10 mouse cellular contexts compared by ENCODE assay signal in the genomic region with DNA sequence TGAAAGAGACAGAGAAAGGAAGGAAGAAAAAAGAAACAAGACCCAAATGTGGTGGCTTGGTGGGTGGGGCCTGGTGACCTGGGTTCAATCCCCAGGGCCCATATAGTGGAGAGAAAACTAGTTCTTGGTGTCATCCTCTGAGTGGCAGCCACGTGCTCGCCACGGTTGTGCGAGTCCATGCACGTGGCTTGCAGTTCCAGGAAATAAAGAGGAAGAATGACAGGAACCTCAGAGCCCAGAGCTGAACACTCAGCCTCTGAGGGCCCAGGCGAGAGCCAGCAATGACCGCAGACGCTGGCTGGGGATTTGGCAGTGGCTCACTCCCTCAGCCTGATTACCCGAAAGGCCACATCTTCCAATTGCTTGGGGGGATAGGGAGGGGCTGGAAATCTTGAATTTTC. TPM values are rescaled to one million over a fixed set of nuclear protein-coding genes. Genes with fewer than 3 reads are reported as not detected.
DNase-seq lines count a peak whose midpoint lies in the region; ATAC-seq and TF ChIP-seq lines count a peak whose summit lies in the region.
"Had no signal": no experiment of that assay in that cellular context is flagged by ENCODE, and none has a peak within 500 bp of the region (broad histone marks: within the 10 kb centered on the region; RNA-seq: fewer than 3 reads in every experiment).

No protein-coding gene starts in this region.

- no peaks in the 10 kb centered on the region for H3K9me3 ChIP-seq in heart, postnatal 0 days (replicated peaks; ENCODE audit: control insufficient read depth, low read length)
- H3K9me3 ChIP-seq: heart, embryonic 15.5 days had no signal

- H3K27me3 ChIP-seq in heart, postnatal 0 days (ENCODE audit: control insufficient read depth, insufficient read depth, low read length): no peaks in the 10 kb centered on the region
- H3K27me3 ChIP-seq: heart, embryonic 15.5 days had no signal

- no peak for TF ChIP-seq CTCF in gastrocnemius, adult 2 months (IDR thresholded peaks at IDR 0.05)
- TF ChIP-seq CTCF in heart, postnatal 0 days (IDR thresholded peaks at IDR 0.05; ENCODE audit: low read depth): no peak

- H3K27ac ChIP-seq in gastrocnemius, adult 2 months: peak overlapping the region; percentile 40
- no peak overlapping the region for H3K27ac ChIP-seq in heart, postnatal 0 days (ENCODE audit: low read depth)
- H3K27ac ChIP-seq: heart, embryonic 15.5 days had no signal

- DNase-seq in gastrocnemius, adult 2 months: peak; percentile 61
- DNase-seq in gastrocnemius, adult 18-20 months (ENCODE audit: low spot score): no peak
- DNase-seq in lung, postnatal 36 days: peak; percentile 44
- no peak for DNase-seq in lung, postnatal 25 days (ENCODE audit: low spot score)
- DNase-seq in heart, postnatal 0 days (ENCODE audit: low spot score): peak; percentile 30
- DNase-seq in urinary bladder, postnatal 14 days (ENCODE audit: low spot score): peak; percentile 18
- DNase-seq in embryo, embryonic 10.5 days (ENCODE audit: low spot score): no peak
- DNase-seq in thymus, postnatal 10 days (ENCODE audit: low spot score in 2 of 2): no peak

- intact Hi-C loops in gastrocnemius, adult 2 months (cut with DNase I): no loop called here

- no peak overlapping the region for H3K4me2 ChIP-seq in heart, postnatal 0 days (ENCODE audit: low read depth, low read length)
- H3K4me2 ChIP-seq: heart, embryonic 15.5 days had no signal

- H3K4me3 ChIP-seq in gastrocnemius, adult 2 months: no peak overlapping the region
- H3K4me3 ChIP-seq in heart, postnatal 0 days (ENCODE audit: low read depth, low read length): no peak overlapping the region
- H3K4me3 ChIP-seq: heart, embryonic 15.5 days; megakaryocyte, embryonic 14.5 days had no signal

- ATAC-seq in heart, postnatal 0 days (ENCODE audit: insufficient read depth, low read depth): peak; percentile 22; the same call in 1 of the 2 replicates

- TF ChIP-seq EP300 in heart, postnatal 0 days (IDR thresholded peaks at IDR 0.05; ENCODE audit: low read depth): no peak

- 54% methylated on average over 9 of the region's 9 CpGs for WGBS in heart, postnatal 0 days

- peaks cover 12% of the 10 kb centered on the region; the same call in 1 of the 2 replicates for H3K4me1 ChIP-seq in heart, postnatal 0 days (ENCODE audit: control insufficient read depth, insufficient read depth)

- H3K36me3 ChIP-seq in heart, postnatal 0 days (replicated peaks; ENCODE audit: control insufficient read depth, insufficient read depth, low read length): no peaks in the 10 kb centered on the region
- H3K36me3 ChIP-seq: heart, embryonic 15.5 days had no signal

- no peak overlapping the region for H3K9ac ChIP-seq in heart, postnatal 0 days (replicated peaks; ENCODE audit: low read depth, low read length)
- H3K9ac ChIP-seq: heart, embryonic 15.5 days had no signal

RNA-seq across cellular contexts. Expression of a gene that starts 30.7 kb away (rescaled TPM):
- total RNA-seq in gastrocnemius, adult 2 months (2021): 1 to 10 TPM; 1.7 to 5.2 TPM
- 1 to 10 TPM; 1.3 to 1.8 TPM for total RNA-seq in gastrocnemius, adult 18-20 months (2021)
- total RNA-seq in heart, postnatal 0 days (2014; rRNA removed; ENCODE audit: low replicate concordance): 38.6 and 60.0 TPM in 2 replicates
- polyA plus RNA-seq in heart, postnatal 0 days (2015; fragmentation: Nextera tagmentation; extraction: Ambion mirVana): 20.8 and 22.6 TPM in 2 replicates

Comparison
In these comparisons a context has a peak if more than half of its experiments do, and no peak if none do; other contexts are left out.
1. DNase-seq: peak in gastrocnemius, adult 2 months (single experiment), lung, postnatal 36 days (single experiment), heart, postnatal 0 days (single experiment) and urinary bladder, postnatal 14 days (single experiment); none in gastrocnemius, adult 18-20 months (single experiment), lung, postnatal 25 days (single experiment), embryo, embryonic 10.5 days (single experiment) and thymus, postnatal 10 days (0 of 2).